Mouse (Mus musculus): Measurements from ENCODE around the gene Gnmt.

DNA sequence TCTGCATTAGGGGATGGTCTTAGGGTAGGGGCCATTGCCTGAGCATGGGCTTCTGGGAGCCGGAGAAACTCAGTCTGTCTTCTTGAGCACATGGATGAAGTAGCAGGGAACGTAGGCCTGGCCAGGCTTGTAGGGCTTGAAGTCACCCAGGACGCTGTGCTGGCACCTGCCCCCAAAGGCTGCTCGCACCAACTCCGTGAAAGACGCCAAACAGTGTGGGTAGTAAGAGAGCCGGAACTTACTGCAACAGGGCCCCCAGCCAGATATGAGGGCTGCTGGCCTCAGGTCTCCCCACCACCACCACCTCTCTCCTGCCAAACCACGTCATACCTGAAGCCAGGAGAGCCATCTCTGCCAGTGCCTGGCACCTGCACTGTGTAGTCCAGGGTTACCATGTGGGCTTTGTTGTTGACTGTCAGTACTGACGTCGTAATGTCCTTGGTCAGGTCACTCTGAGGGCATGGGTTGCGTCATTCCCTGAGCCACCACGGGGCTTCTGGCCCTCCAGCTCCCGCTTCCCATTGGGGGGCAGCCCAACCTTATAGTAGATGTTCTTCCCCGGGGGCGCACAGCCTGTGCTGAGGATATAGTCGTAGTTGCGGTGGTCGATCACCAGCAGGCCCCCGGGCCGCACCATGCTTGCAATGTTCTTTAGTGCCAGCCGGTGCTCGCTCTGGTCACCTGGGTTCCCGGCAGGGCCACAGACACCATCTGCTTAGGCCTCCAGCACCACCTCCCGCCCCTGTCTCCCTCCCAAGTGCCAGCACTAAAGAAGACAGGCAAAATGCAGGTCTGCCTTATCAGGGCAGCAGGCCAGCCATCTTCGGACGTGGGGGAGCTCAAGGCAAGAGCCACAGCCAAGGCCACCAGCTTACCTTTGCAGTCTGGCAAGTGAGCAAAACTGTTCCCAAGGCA lies 3.0 kb downstream of the Gnmt start:
- TF ChIP-seq SMC3 (IDR thresholded peaks at IDR 0.05; ENCODE audit: low read depth, low read length), result no peak
- no peak for TF ChIP-seq HCFC1 (IDR thresholded peaks at IDR 0.05; ENCODE audit: low read depth, low read length)
- TF ChIP-seq POLR2A (IDR thresholded peaks at IDR 0.05; ENCODE audit: low read depth, low read length), result no peak
- TF ChIP-seq MAX (IDR thresholded peaks at IDR 0.05; ENCODE audit: low read length), result no peak
- TF ChIP-seq ZNF384 (IDR thresholded peaks at IDR 0.05; ENCODE audit: low read depth, low read length), result no peak
- no peak for TF ChIP-seq CHD2 (IDR thresholded peaks at IDR 0.05; ENCODE audit: low read length)

Data from CH12.LX (cell line).